Mouse (Mus musculus) MEL (cell line): Measurements from ENCODE around the gene Spice1. TPM values are rescaled to one million over a fixed set of nuclear protein-coding genes. Genes with fewer than 3 reads are reported as not detected.

Experiments
- DNase-seq: peaks from one replicate; pipeline ENCODE4 v3.0.0; 2011; ENCODE audit warnings: low read depth, low spot score
- H3K27ac ChIP-seq: 2 replicates; pipeline ENCODE4 v1.5.1; 2012; ENCODE audit warnings: low read depth, mild to moderate bottlenecking, control low read depth, low read length, moderate library complexity; ENCODE audit not compliant: control insufficient read depth
- H3K27me3 ChIP-seq, 2 experiments: fragments of 150-350 bp in 1 of 2; sonication (generic) in 1 of 2; 2 replicates each; pipeline ENCODE4 v1.6.1; 2012; ENCODE audit warnings: low read length in 2 of 2, mild to moderate bottlenecking in 2 of 2, improper control_type of control experiment in 1 of 2, moderate library complexity in 1 of 2; ENCODE audit not compliant: insufficient read depth in 2 of 2, control insufficient read depth in 1 of 2
- H3K36me3 ChIP-seq, 2 experiments: 2 replicates each; pipeline ENCODE4 v1.6.1; 2012 to 2014; ENCODE audit warnings: low read length in 2 of 2, improper control_type of control experiment in 1 of 2, inconsistent platforms in 1 of 2, mild to moderate bottlenecking in 1 of 2; ENCODE audit not compliant: insufficient read depth in 2 of 2, control insufficient read depth in 1 of 2
- H3K4me1 ChIP-seq, 2 experiments: fragments of 150-350 bp in 1 of 2; sonication (generic) in 1 of 2; 2 replicates each; pipeline ENCODE4 v1.6.1; 2012; ENCODE audit warnings: low read length in 2 of 2, improper control_type of control experiment in 1 of 2, mild to moderate bottlenecking in 1 of 2; ENCODE audit not compliant: insufficient read depth in 2 of 2, control insufficient read depth in 1 of 2
- H3K4me3 ChIP-seq, 2 experiments: fragments of 150-350 bp in 1 of 2; sonication (generic) in 1 of 2; 2 replicates each; pipeline ENCODE4 v1.5.1; 2012; ENCODE audit warnings: low read depth in 2 of 2, low read length in 2 of 2, mild to moderate bottlenecking in 2 of 2, moderate library complexity in 2 of 2, control low read depth in 1 of 2, improper control_type of control experiment in 1 of 2; ENCODE audit not compliant: control insufficient read depth in 1 of 2, insufficient read depth in 1 of 2
- H3K79me2 ChIP-seq: 2 replicates; pipeline ENCODE4 v1.6.1; 2012; ENCODE audit warnings: mild to moderate bottlenecking, low read length, moderate library complexity; ENCODE audit not compliant: control insufficient read depth, poor library complexity, insufficient read depth
- H3K9ac ChIP-seq: 2 replicates; pipeline ENCODE4 v1.6.1; 2012; ENCODE audit warnings: low read depth, mild to moderate bottlenecking, control low read depth, low read length, moderate library complexity; ENCODE audit not compliant: control insufficient read depth, poor library complexity, severe bottlenecking
- H3K9me3 ChIP-seq: fragments of 150-350 bp; sonication (generic); replicated peaks from 2 replicates; pipeline ENCODE4 v1.6.1; 2012; ENCODE audit warnings: mild to moderate bottlenecking, low read length, improper control_type of control experiment, moderate library complexity; ENCODE audit not compliant: insufficient read depth
- CHD2 ChIP-seq: IDR thresholded peaks from 2 replicates; pipeline ENCODE4 v1.6.1; 2011; ENCODE audit warnings: low read length, improper control_type of control experiment
- CTCF ChIP-seq, 3 experiments: IDR thresholded peaks in 2 of 3; conservative IDR thresholded peaks in 1 of 3; 2 replicates each; pipeline ENCODE4 v1.5.1; 2011 to 2012; ENCODE audit warnings: low read length in 3 of 3, low read depth in 2 of 3, mild to moderate bottlenecking in 2 of 3, improper control_type of control experiment in 1 of 3, inconsistent platforms in 1 of 3, mixed read lengths in 1 of 3, moderate library complexity in 1 of 3; ENCODE audit not compliant: control insufficient read depth in 1 of 3, insufficient read depth in 1 of 3, poor library complexity in 1 of 3, severe bottlenecking in 1 of 3
- ELF1 ChIP-seq: IDR thresholded peaks from 2 replicates; pipeline ENCODE4 v1.6.1; 2014; ENCODE audit warnings: low read depth, mild to moderate bottlenecking, inconsistent platforms, low read length, improper control_type of control experiment, moderate library complexity
- ETS1 ChIP-seq: IDR thresholded peaks from 2 replicates; pipeline ENCODE4 v1.6.1; 2012; ENCODE audit warnings: low read depth, mild to moderate bottlenecking, inconsistent platforms, low read length, improper control_type of control experiment, moderate library complexity
- GABPA ChIP-seq: IDR thresholded peaks from 2 replicates; pipeline ENCODE4 v1.6.1; 2012; ENCODE audit warnings: low read depth, mild to moderate bottlenecking, inconsistent platforms, low read length, improper control_type of control experiment, moderate library complexity
- GATA1 ChIP-seq: IDR thresholded peaks from 2 replicates; pipeline ENCODE4 v1.6.1; 2011; ENCODE audit warnings: low read depth, low read length, improper control_type of control experiment
- HCFC1 ChIP-seq: IDR thresholded peaks from 2 replicates; pipeline ENCODE4 v1.6.1; 2012; ENCODE audit warnings: low read depth, mild to moderate bottlenecking, inconsistent platforms, low read length, improper control_type of control experiment, moderate library complexity
- JUND ChIP-seq: IDR thresholded peaks from 2 replicates; pipeline ENCODE4 v1.6.1; 2011; ENCODE audit warnings: low read depth, mild to moderate bottlenecking, improper control_type of control experiment, low read length
- KAT2A ChIP-seq: conservative IDR thresholded peaks from 2 replicates; pipeline ENCODE4 v1.6.1; 2012; ENCODE audit warnings: low read depth, low read length, improper control_type of control experiment, inconsistent platforms
- MAFK ChIP-seq: IDR thresholded peaks from 2 replicates; pipeline ENCODE4 v1.6.1; 2011; ENCODE audit warnings: low read depth, mild to moderate bottlenecking, low read length, improper control_type of control experiment, borderline replicate concordance
- MAX ChIP-seq: IDR thresholded peaks from 2 replicates; pipeline ENCODE4 v1.6.1; 2011; ENCODE audit warnings: low read length, improper control_type of control experiment
- MEF2A ChIP-seq: IDR thresholded peaks from 2 replicates; pipeline ENCODE4 v1.6.1; 2014; ENCODE audit warnings: low read depth, mild to moderate bottlenecking, inconsistent platforms, low read length, improper control_type of control experiment; ENCODE audit not compliant: poor library complexity, insufficient replicate concordance, severe bottlenecking; ENCODE audit errors: extremely low read depth
- MYB ChIP-seq: IDR thresholded peaks from 2 replicates; pipeline ENCODE4 v1.6.1; 2011; ENCODE audit warnings: mild to moderate bottlenecking, low read depth, low read length, improper control_type of control experiment
- NELFE ChIP-seq: IDR thresholded peaks from 2 replicates; pipeline ENCODE4 v1.6.1; 2011; ENCODE audit warnings: low read depth, low read length, improper control_type of control experiment
- NRF1 ChIP-seq: IDR thresholded peaks from 2 replicates; pipeline ENCODE4 v1.6.1; 2014; ENCODE audit warnings: low read depth, mild to moderate bottlenecking, inconsistent platforms, low read length, improper control_type of control experiment, moderate library complexity; ENCODE audit not compliant: poor library complexity, insufficient read depth, severe bottlenecking
- POLR2AphosphoS2 ChIP-seq: IDR thresholded peaks from 2 replicates; pipeline ENCODE4 v1.6.1; 2011; ENCODE audit warnings: low read length, improper control_type of control experiment
- SIN3A ChIP-seq: IDR thresholded peaks from 2 replicates; pipeline ENCODE4 v1.6.1; 2012; ENCODE audit warnings: low read length, improper control_type of control experiment, inconsistent platforms
- TAL1 ChIP-seq: IDR thresholded peaks from 2 replicates; pipeline ENCODE4 v1.6.1; 2012; ENCODE audit warnings: mild to moderate bottlenecking, inconsistent platforms, low read length, moderate library complexity, mixed read lengths
- ZC3H11A ChIP-seq: IDR thresholded peaks from 2 replicates; pipeline ENCODE4 v1.6.1; 2012; ENCODE audit warnings: low read depth, mild to moderate bottlenecking, inconsistent platforms, low read length, improper control_type of control experiment
- ZMIZ1 ChIP-seq: IDR thresholded peaks from 2 replicates; pipeline ENCODE4 v1.6.1; 2012; ENCODE audit warnings: low read depth, mild to moderate bottlenecking, inconsistent platforms, low read length, improper control_type of control experiment, moderate library complexity
- polyA plus RNA-seq, 2 experiments: library from polyadenylated mRNA; stranded (reverse) in 1 of 2; unstranded in 1 of 2; fragments of >175 nt in 1 of 2; fragments of >200 nt in 1 of 2; gene quantifications; 2 replicates each; pipeline versions ENCODE4 v1.2.1 to v1.2.4; 2012; ENCODE audit warnings: low replicate concordance in 2 of 2, low read depth in 1 of 2; ENCODE audit not compliant: insufficient read length in 2 of 2, insufficient read depth in 1 of 2, missing spikeins in 1 of 2
- total RNA-seq: library from RNA; depleted of rRNA; stranded (reverse); fragments of 300-350 nt; gene quantifications from 2 replicates; pipeline ENCODE4 v1.2.3, GENCODE M21; 2012

Spice1 gene
- total and polyA plus RNA-seq, 3 experiments, result 14.8 to 24.1 TPM; not detected in 1

DNA sequence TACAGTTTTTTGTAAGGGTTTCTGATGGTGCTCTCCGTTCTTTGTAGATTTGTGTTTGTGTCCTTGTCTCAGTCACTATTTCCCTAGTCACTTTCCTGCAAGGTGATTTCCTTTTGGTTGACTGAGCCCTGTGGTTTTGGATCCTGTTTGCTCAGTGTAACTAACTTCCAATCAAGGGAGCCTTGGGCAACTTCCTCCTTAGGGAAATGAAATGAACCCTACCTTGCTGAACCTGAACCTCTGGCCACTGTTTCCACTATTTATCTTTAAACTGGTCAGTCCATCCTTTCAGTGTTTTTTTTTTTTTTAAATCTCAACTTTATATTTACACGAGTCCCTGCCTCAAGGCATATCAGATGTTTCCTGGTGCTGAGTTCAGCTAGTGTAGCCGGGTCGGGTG, 18.3 kb upstream of the Spice1 start:
- no peaks in the 10 kb centered on the region for H3K9me3 ChIP-seq
- no peaks in the 10 kb centered on the region for H3K36me3 ChIP-seq
- H3K27ac ChIP-seq, result no peak overlapping the region
- TF ChIP-seq TAL1 (no peak), JUND (no peak), ZC3H11A (no peak), SIN3A (no peak), GABPA (no peak), MYB (no peak), ZMIZ1 (no peak), CHD2 (no peak), GATA1 (no peak), MEF2A (no peak), POLR2AphosphoS2 (no peak), KAT2A (no peak), ELF1 (no peak), ETS1 (no peak), MAFK (no peak), MAX (no peak), NRF1 (no peak), HCFC1 (no peak), NELFE (no peak)
- no peaks in the 10 kb centered on the region for H3K27me3 ChIP-seq
- no peak overlapping the region for H3K9ac ChIP-seq
- DNase-seq, result no peak
- no peaks in the 10 kb centered on the region; a peak in 2 of 4 replicates for H3K4me1 ChIP-seq
- H3K79me2 ChIP-seq, result no peaks in the 10 kb centered on the region
- H3K4me3 ChIP-seq, result no peak overlapping the region

- Histone ChIP-seq H3K27me3 (no peaks in the 10 kb centered on the region; a peak in 1 of 4 replicates), H3K79me2 (no peaks in the 10 kb centered on the region)
- no peak for DNase-seq
- no peak for TF ChIP-seq MAX
- TF ChIP-seq CTCF (IDR thresholded peaks at IDR 0.05 in 2 of 3, conservative IDR thresholded peaks at IDR 0.05 in 1 of 3; ENCODE audit: control insufficient read depth in 1 of 3, insufficient read depth in 1 of 3, low read depth in 2 of 3, low read length in 3 of 3, poor library complexity in 1 of 3, severe bottlenecking in 1 of 3), result peak; percentile 12 to 17 (median 13); a peak in 2 of 6 replicates
- TF ChIP-seq, all 39 proteins: peak for 1
- Histone ChIP-seq H3K36me3 (no peaks in the 10 kb centered on the region), H3K27ac (no peak overlapping the region), H3K9me3 (no peaks in the 10 kb centered on the region), H3K4me3 (no peak overlapping the region), H3K9ac (no peak overlapping the region), H3K4me1 (no peaks in the 10 kb centered on the region)
These were observed 16.3 kb upstream of the Spice1 start for GRCm38 (mm10) chr16:44330657-44331056.
